Mouse (Mus musculus) embryo, embryonic 9.5 days (tissue): Measurements from ENCODE around the gene Gm10283.
"Not testable (repeated sequence)": the region's sequence is repeated elsewhere in the genome, so short reads cannot be mapped to it uniquely, and the experiment has no call there.

Source experiments
- DNase-seq: peaks from one replicate; pipeline ENCODE4 v3.0.0-alpha.2; 2017; ENCODE audit errors: extremely low spot score

The Gm10283 gene

DNA sequence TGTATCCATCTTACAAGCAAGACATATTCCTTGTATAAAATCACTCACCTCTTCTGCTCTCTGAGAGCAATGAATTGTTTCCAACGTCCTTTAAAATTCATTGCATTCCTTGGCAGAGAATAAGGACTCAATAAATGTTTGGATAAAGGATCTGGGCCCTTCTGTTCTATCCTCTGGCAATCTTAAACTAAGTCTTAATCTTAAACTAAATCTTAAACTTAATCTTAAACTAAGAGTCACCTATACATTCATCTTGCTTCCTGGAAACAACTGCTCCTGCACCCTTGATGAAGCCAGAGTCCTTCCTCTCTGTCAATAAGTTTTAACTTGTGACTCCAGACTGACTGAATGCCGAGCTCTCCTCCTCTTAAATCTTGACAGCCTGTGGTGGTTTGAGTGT is at the start of gene Gm10283:
Gm10283 (minus strand) TSS at position 101 of the 400 bp plus-strand sequence.
- DNase-seq, result no peak

DNA sequence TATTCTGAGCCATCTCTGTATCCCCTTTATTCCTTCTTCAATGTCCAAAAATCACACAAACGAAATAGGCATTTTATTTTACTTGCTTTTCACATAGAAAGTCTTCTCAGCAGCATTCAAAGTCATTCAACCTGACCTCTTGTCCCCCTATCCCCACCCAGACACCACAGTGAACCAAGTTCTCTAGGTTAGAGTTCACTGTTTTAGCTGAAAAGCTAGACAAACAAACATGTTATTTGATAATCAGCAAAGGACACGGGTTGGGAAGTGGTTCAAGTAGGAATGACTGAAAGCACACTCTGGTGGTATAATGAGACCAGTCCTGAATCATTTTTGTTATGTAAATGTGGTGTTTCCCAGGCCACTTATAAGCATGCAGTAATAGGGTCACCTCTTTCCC is 31.9 kb upstream of the Gm10283 start:
- no peak for DNase-seq

DNA sequence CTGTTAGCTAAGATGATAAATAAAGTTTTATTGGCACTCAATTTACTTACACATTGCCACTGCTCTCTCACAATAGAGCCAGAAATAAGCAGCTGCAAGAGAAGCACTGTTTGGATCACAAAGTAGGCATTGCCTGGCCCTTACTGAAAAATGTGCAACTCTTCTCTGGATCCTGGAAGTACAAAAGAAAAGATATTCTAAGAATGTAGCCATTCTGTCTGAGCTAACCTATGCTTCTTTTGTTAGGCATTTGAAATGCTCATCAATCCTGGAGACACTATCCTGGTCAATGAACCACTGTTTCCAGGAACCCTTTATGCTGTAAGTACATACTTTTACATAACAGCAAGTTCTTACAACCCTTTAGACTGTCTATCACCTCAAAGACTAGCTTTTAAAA is 15.3 kb upstream of the Gm10283 start:
- DNase-seq, result no peak

DNA sequence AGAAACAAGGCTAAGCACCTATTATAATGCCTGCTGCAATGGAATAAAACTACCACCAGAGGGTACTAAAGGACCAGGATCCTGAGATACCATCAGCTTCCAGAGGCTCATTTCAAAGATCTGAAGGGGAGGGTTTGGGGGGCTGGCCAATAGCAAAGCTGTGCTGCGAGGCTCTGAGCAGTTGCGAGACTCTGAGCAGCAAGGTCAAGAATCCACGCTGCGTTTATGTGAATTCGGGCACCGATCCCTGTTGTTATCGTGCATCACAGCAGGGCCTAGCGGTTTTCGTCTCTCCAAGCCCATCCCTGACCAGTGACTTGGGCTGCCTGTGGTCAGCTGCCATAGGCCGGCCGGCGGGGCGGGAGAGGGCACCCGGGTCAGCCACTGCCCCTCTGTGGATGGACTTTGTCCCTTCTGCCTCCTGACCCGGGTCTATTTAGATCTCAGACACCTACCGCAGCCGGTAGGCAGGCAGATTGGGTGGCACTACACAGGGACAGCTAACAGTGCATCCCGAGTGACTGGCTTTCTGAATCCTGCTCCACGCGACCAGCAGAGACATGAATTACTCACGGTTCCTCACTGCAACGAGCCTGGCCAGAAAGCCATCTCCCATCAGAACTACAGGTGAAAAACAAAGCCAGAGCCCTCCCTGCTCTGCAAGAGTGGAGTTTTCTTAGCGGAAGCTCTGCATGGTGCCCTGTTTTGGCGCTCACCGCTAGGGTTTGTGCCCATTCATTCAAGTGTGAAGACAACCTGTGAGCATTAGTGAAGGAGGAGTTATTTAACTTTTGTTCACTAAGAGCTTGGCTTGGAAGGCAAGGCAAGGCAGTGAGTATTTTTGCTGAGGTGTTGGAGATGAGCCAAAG is 2.9 kb upstream of the Gm10283 start, which contains the start of gene Aadat:
Aadat (plus strand) TSS at position 280 of the 869 bp plus-strand sequence.
- peak; percentile 78 for DNase-seq

DNA sequence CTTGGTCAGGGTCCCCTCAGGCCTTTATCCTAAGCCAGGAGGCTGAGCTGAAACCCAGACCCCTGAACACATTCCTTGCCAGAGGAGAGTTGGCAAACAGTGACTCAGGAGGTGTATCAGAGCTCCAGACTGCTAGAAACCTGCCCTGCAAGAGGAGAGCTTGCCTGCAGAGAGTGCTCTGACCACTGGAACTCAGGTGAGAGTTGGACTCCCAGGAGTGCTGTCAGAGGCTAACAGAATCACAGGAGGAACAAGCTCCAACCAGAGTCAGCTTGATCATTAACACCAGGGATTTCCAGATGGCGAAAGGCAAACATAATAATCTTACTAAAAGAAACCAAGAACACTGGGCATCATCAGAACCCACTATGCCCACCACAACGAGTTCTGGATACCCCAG is 8.0 kb downstream of the Gm10283 start:
- not testable (repeated sequence) for DNase-seq

DNA sequence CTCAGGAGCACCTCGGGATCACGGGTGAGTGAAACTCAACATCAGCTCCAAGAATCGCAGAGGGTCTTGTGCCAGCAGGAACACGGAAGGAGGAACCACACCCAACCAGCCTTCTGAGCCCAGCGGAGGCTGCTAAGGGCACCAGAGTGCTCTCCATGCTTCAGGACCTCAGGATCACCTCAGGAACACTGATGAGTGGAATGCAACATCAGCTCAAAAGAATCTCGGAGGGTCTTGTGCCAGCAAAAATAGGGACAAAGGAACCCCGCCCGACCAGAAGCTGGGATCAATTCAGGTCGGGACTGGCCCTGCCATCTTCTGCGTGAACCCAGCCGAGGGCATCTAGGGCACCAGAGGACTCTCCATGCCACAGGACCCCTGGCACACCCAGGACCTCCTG is 8.4 kb downstream of the Gm10283 start:
- DNase-seq, result no peak

DNA sequence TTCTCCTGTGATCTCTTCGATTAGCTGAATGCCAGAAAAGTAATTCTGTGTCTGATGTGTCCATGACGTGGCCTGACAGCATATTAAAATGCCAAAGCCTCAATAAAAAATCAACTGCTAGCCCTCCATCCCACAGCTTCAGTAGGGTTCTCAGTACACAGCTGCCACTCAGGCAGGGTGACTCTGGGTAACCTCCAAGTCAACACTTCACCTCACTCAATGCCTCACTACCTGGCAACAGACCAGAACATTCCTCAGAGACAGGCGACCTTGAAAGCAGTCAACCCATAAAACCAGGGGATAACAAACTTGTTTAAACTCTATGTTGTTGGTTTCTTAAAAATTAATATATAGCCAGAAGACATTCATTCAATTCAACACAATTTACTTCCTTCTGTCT is 10.5 kb downstream of the Gm10283 start:
- no peak for DNase-seq

DNA sequence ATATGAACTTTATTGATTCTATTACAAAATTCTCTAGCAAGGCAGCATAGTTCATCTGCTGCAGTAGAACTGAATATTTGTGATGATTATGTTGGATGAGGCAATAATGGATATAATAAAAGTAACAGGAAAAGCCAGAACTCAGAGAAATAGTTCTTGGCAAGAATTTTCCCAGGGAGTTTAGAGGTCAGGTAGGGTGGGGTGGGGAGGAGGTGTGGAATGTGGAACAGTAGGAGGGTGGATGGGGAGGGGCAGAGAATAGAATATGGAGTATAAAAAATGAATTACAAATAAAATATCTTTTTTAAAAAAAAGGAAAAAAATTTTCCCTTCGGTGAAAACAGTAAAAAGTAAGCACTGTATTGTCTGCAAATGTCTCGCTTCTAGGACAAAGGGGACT is 11.1 kb downstream of the Gm10283 start:
- DNase-seq, result no peak

DNA sequence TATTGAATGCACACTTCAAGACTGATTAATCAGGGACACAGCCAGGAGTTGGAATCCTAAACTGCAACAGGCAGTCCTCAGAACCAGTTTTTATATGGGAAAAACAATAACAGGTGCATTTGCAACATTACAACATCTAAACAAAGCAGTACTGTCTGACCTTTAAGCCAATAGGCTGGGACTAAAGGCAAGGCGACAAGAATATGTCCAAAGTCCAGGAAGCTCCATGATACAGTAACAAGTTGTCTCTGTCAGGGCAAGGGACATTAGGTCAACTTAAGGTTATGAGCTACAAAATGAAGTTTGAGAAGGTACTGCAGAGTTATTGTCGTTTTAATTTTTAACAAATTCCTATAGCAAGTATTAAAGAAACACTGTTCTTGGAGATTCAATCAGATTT is 12.9 kb downstream of the Gm10283 start:
- DNase-seq, result no peak

DNA sequence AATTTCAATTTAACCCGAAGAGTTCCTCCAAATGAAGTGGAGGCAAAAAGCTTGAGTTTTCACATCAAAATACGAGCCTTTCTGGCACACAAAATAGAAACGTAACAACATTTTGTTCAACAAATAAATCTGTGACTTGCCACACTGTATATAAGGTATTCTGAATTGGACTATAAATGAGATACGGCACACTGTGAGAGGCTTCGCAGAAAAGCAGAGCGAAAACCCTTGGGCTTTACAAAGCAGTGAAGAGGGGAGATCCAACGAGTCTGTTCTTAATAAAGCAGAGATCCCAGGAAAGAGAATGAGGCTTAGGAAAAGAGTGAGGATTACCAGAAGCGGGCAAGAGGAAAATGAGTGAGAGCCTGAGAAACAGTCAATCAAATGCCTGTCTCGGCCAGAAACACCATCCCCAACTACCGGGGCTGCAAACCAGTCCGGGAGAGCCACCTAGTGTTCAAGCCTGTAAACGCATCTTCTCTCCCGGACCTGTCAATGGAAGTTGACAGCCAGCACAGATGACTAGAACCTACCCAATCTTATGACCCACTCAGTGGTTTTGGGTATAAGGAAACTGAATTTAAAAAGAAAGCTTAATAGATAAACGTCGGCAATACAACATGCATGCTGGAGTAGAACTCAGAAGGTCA is 36.2 kb downstream of the Gm10283 start:
- DNase-seq, result peak; percentile 70

DNA sequence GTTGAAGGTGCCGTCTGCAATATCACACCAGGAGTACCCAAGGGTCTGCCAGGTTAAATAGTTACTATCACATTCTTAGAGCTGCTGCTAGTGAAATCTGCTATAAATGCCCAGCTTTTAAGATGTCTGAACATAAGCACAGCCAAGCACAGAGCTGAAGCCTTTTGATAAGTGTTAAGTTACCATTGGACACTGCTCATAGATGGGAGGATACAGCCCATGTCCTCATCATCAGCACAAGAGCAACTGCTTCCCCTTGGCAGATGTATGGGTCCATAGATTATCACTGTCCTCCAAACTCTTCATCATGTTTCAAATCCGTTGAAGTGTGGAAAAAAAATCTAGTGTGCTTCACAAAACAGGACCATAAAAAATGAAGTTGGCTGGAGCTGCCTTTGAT is 53.7 kb downstream of the Gm10283 start:
- DNase-seq, result no peak

DNA sequence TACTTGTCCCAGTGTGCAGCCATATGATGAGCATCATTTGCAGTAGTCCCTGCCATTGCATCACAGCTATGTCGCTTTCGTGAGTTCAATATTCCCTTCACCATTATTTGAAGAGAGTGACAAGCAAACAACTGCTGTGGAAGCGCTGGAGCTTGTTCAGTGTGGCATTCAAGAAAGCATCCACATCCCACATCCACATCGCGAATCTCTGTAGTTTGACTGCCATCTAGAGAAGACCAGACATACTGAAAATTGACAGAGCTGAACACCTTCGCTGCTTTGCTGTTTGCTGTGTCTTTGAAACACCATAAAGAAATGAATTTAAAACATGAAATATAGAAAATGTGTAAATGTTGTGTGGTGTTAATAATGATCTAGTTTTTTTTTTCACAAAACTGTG is 58.0 kb downstream of the Gm10283 start:
- DNase-seq, result peak; percentile 3

DNA sequence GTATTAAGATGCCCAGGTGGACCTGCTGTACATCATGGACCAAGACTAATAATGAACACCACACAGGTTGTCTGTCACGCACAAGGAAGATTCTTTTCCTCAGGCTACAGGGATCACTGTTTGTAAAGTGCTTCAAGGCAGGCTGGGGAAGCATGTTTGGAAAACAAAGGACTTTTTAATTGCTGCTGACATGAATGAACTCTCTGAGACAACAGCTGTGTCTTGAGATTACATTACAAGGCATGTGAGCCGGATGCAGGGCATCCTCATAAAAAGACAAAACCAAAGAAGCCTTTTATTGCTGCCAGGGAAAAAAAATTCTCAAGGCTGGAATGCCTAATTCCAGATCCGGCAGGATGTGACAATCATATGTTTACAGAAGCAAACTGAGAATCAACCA is 64.4 kb downstream of the Gm10283 start:
- no peak for DNase-seq

DNA sequence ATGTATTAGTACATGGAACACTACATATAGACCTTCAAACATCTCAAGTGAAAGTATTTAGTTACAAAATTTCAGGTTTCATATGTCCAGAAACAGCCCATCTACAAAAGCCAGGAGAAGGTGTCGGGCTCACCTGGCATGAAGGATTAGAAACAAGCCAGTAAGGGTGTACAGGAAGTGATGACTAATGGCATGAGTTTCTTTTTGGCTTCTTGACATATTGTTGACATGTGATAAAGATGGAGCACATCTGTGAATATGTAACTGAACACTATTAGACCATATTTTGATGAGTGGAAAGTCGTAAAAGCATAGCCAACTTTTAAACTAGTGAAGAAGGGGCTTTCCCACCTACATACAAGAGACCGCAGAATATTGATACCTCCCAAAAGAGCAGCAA is 66.1 kb downstream of the Gm10283 start:
- DNase-seq, result no peak

DNA sequence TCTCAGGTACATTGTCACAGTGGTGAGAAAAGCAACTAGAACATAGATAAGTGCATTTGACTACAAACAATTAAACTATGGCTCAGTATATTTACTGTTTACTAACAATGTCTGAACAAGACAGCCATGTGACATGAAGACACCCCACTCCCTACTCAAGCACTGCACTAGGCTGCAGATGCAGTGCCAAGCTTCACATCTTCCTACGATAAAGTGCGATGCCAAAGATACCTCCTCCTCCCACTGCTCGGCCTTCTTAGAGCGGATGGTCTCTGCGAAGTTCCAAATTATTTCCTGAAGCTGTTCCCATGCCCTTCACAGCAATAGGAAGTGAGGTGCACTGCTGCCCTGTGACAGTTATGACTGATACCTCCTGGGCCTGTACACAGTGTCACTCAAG is 70.3 kb downstream of the Gm10283 start:
- no peak for DNase-seq

DNA sequence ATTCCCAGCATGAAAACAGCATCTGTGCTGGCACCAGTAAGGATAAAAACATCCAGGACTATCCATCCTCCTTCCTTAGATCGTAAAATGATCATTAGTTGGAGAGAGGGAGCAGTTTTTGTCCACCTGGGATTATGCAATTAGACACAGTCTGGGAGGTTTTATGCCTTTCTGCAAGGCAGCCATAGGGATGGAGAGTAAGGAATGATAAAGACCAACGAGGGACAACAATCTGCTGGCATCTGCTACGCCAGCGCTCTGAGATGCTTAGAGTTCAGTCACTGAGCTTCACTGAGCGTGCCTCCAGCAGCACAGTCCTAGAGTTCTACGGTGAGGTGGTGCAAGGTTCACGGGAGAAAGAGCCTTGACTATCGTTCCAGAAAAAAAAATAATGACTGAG is 96.6 kb downstream of the Gm10283 start:
- DNase-seq, result no peak

DNA sequence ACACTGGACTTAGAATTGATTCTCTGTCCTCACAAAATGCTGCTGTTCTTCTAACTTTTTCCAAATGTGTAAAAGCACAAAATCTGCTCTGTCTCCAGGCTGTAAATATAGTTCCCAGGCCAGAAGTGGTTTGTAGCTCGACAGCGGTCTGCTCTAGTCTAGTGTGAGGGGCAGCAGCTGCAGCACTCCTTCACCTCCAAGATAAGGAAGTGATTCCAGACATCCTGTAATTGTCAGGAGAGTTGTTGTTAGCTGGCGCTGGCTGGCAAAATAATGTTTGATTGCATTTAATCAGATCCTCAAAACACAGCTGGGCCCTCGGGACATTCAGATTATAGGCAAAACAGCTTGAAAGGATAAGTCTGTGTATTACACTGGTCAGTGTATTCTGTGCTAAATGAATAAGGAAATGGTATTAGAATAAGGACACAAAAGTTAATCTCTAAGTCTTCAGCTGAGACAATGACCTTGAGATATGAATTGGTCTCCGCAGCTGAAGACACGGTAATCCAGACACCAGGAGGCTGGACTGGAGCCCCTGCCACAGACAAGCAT is 97.9 kb downstream of the Gm10283 start:
- DNase-seq, result no peak

DNA sequence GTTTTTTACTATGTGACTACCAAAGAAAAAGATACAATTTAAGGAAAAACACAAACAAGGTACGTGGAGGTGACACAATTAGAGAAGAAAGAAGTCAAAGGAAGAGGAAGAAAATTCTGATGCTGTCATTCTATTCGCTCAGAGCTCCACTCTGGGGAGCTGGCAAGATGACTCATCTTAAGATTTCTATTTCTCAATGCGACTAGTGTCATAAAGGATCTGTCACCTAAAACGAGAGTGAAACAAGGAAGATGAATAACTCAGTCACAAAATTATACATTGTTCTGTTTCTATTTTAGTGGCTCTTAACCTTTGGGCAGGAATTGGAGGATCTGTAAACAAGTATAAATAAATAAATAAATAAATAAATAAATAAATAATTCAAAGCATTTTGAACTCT is 109.3 kb downstream of the Gm10283 start:
- DNase-seq, result no peak

DNA sequence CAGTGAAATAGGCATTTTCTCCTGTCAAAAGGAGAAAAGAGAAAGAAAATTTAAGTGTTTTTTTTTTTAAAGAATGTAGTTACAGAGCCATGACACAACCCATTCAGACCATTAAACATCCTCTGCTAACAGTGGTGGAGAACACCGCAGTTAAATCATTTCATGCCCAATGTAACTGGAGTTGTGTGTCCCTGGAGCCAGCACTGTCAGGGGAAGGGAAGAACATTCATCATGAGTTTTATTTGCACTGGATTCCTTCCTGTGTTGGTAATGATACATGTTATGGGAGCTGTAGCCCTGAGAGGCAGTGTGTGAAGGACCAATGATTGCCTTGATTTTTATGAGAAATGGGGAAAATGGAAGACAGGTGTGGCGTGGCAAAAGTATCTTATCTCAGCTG is 116.4 kb downstream of the Gm10283 start:
- no peak for DNase-seq
